Mouse (Mus musculus): ENCODE results near the gene Dhx34.
"Not testable (repeated sequence)": the region's sequence is repeated elsewhere in the genome, so short reads cannot be mapped to it uniquely, and the experiment has no call there.

Gene Dhx34

DNA sequence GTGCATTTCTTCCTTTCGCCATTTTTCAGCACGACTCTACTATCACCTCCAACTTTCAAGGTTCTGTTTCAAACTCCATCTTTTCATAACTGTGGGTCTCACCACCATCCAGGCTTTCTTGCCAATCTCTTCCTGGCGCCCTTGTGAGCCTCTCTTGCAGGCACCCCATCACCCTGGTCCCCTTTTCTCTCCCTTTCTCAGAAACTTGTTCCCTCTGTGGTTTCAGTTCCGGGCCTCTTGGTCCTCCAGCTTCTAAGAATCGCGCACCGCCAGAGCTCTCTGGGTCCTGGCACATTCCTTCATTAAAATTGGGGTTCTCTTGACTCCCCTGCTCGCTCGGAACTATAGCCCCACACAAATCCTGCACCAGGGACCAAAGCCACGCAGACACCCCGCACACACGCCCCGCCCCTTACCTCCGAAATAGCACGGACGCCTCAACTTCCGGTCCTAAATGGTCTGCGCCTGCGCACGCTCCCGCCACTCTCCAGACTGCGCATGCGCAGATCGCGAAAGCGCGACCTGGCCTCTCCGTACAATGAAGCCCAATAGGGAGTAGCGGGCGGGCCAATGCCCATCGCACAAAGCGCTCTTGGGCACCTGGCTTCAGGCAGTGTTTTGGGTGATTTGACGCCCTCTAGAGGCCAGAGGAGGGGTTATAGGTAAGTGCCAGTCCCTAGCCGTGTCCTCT, at the start of gene Dhx34:
Gene Dhx34 (minus strand): TSS at position 456 of the 691 bp plus-strand sequence.
- DNase-seq: peak; percentile 96

DNA sequence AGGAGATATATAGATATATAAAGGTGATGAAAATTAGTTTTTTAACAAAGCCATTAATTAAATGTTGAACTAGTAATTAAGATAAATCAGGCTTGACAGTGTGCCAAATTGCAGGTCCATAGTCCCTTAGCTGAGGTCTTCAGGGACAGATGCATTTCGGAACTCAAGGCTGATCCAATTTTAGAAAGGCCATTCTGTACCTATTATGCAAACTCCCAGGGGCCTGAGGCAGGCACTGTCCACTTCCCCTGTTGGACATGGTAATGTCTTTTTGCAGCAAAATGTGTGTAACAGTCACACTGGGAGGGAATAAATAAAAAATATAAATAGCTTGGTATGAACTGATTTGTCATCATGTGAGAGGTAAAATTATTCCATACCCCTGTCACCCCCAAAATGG, 49.3 kb upstream of the Dhx34 start:
- DNase-seq: no peak

- not testable (repeated sequence) for DNase-seq
Observed at GRCm38 (mm10) chr7:16266593-16266992, 44.8 kb upstream of the Dhx34 start.

DNA sequence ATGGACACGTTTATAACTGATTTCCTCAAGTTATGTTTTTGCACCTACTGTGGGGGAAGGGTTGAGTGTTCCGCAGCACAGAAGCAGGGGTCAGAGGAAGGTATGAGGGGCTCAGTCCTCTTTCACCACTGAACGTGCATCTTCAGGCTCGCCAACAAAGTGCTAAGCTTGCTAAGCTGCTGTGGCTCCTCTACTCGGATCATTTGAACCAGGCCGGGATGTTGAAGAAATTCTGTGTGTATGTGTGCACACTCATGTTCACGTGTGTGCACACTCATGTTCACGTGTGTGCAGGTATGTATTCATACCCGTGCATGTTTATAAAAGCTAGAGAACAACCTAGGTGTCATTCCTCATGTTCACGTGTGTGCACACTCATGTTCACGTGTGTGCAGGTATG, 44.0 kb upstream of the Dhx34 start:
- no peak for DNase-seq

- DNase-seq: no peak
Observed at GRCm38 (mm10) chr7:16263843-16264242, 42.0 kb upstream of the Dhx34 start.

DNA sequence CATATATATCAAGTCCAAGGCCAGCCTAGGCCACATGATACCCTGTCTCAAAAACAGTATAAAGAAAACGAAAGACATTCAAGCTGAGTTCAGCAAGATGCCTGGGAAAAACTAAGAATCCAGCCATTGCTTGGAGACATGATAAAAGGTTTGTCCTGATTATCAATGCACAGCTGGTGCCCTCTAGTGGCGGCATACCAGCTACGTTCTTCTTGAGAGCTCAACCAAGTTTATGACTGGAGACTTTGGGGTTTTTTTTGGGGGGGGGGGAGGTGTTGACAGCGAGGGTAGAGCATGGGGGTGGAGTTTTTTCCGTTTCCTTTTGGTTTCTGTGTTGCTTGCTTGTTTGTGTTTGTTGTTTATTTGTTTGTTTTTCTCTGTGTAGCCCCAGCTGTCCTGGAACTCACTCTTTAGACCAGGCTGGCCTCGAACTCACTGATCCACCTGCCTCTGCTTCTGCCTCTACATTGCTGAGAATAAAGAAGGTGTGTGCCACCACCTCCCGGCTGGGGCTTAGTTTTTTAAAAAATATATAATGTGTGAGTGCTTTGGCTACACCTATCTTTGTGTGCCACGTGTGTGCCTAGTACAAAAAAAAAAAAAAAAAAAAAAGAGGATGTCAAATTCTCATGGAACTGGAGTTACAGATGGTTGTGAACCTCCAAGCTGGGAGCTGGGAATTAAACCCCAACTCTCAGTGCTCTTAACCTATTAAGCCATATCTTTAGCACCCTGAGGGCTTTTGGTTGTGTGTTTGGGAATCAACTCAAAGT, 41.4 kb upstream of the Dhx34 start:
- peak; percentile 71 for DNase-seq

- DNase-seq: no peak
Observed at GRCm38 (mm10) chr7:16261097-16261496, 39.3 kb upstream of the Dhx34 start.

DNA sequence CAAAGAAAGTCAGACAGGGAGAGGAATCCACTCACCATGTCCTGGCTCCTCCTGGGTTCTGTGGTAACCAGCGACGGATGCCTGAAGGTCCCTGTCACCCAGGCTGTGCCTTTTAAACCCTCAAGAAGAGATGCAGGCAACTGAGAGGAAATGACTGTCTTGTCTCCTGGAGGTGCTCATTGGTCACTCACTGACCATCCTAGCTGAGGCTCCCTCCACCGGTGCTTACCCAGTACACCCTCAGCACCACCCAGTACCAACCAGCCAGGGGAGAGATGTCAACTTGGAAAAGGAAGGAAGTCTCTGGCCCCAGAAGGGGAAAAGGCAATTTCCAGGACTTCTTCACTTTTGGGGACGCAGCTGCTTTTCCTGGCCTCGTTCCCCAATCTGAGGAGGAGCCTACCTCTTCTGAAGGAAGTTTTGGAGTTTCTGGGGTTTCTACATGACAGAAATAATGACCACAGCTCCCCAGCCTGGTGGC, 37.3 kb upstream of the Dhx34 start, which contains the start of gene C5ar1:
Gene C5ar1 (minus strand): TSS at position 431 of the 481 bp plus-strand sequence.
- DNase-seq: no peak

GRCm38 (mm10) chr7:16257830-16258229, 36.0 kb upstream of the Dhx34 start:
- no peak for DNase-seq

- not testable (repeated sequence) for DNase-seq
Observed at GRCm38 (mm10) chr7:16255963-16256362, 34.1 kb upstream of the Dhx34 start.

DNA sequence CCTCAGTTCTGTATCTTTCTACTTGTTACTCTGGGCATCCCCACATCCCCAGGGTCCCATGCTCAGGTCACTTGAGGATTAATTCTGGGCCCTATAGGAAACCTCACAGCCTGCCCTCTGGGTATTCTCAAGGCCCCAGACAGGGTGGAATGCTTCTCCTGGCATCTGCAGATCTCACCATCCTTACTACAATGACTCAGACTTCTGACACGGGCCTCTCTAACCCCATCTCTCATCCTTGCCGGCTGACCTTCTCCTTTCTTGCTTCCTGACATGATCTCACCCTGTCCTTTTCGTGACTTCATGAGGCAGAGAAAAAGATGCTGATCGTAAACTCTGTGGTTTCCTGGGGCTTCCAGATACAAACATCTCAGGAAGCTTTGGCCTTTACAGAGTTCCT, 32.4 kb upstream of the Dhx34 start:
- DNase-seq: no peak

- no peak for DNase-seq
Observed at GRCm38 (mm10) chr7:16250687-16251086, 28.9 kb upstream of the Dhx34 start.

- no peak for DNase-seq
Observed at GRCm38 (mm10) chr7:16245958-16246357, 24.1 kb upstream of the Dhx34 start.

GRCm38 (mm10) chr7:16244067-16244466, 22.2 kb upstream of the Dhx34 start, which contains the start of gene C5ar2:
Gene C5ar2 (minus strand): TSS chr7:16244154.
- DNase-seq: no peak

- DNase-seq: no peak
Observed at GRCm38 (mm10) chr7:16242198-16242597, 20.4 kb upstream of the Dhx34 start.

GRCm38 (mm10) chr7:16241787-16242186, 19.9 kb upstream of the Dhx34 start:
- no peak for DNase-seq

GRCm38 (mm10) chr7:16240978-16241303, 19.1 kb upstream of the Dhx34 start:
- no peak for DNase-seq

DNA sequence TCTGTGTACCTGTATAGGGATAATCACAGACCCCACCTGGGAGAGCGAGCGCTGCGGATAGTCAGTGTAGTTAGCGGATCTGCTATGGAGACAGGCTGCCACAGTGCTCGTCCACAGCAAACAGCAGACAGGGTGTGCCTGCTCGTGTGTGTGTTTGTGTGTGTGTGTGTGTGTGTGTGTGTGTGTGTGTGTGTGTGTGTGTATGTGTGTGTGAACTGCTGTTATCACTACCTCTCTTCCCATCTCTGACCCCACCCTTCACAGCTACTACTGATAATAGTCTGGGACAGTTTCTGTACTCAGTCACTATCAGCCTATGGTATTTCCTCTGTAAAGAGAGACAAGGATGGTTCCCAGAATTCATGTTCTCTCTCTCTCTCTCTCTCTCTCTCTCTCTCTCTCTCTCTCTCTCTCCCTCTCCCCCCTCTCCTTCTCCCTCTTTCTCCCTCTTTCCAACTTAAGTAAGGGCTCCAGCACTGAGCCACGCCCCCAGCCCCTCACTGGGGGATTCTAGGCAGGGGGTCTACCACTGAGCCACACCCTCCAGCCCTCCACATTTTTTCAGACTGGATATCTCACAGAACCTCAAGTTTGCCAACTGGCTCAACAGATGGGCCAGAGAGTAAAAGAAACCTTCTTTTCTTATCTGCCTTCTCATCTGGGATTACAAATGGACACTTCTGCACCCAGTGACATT, 18.6 kb upstream of the Dhx34 start:
- no peak for DNase-seq

GRCm38 (mm10) chr7:16239554-16239997, 17.7 kb upstream of the Dhx34 start:
- DNase-seq: no peak

GRCm38 (mm10) chr7:16229869-16230268, 8.0 kb upstream of the Dhx34 start:
- no peak for DNase-seq

DNA sequence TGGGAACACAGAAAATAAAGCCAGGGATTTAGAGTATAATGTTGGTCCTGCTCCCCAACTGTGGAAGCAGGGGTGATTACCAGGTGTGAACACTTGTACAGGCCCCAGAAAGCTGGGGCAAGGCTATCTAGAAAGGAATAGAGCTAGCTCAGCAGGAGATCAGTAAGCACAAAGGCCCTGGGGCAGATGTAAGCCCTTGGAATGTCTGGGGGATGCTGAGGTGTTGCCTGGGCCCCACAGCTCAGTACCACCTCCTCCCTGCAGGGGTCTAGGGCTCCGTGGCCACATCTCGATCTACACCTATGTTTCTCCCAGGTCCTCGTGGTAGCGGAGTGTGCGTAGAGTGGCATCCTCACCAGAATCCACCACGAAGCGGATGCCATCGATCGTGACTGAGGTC, 7.9 kb downstream of the Dhx34 start:
- no peak for DNase-seq

DNA sequence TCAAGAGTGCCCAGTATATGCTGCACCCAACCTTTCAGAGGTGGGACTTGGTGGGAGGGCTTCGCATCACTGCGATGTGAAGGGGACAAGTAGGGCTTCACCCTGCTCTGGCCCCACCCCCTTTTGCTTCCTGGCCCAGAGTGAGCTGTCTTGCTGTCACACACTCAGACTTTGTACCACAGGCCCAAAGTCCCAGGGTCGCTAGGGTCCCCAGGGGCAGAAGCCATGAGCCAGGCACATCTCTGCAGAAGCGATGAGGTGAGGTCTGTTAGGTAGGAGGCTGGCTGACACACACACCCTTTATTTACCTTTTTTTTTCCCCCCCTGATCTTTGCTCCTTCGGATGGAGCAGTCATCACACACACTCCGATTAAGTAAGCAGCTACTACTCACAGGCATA, 8.6 kb downstream of the Dhx34 start:
- no peak for DNase-seq

GRCm38 (mm10) chr7:16210862-16211365, 10.9 kb downstream of the Dhx34 start:
- DNase-seq: no peak

Data from right cerebral cortex, adult 18-20 months (tissue).